In genomic region chr4:142856626-142857025, GRCm38 (mm10) we compare ENCODE assay signal across 10 mouse cellular contexts.
DNase-seq lines count a peak whose midpoint lies in the region; ATAC-seq and TF ChIP-seq lines count a peak whose summit lies in the region.
"Had no signal": no experiment of that assay in that cellular context is flagged by ENCODE, and none has a peak within 500 bp of the region (broad histone marks: within the 10 kb centered on the region; RNA-seq: fewer than 3 reads in every experiment).

No protein-coding gene starts in this region.

- DNase-seq in left cerebral cortex, adult 18-20 months (ENCODE audit: low spot score in 2 of 2): peak; percentile 2 to 6
- DNase-seq in left cerebral cortex, adult 2 months (ENCODE audit: extremely low spot score in 1 of 2, low spot score in 2 of 2): no peak
- DNase-seq in adrenal gland, postnatal 4 days (ENCODE audit: low spot score in 2 of 2): peak; percentile 6 to 14
- peak; percentile 53 to 91 for DNase-seq in cerebellum, postnatal 4 days (ENCODE audit: low spot score in 2 of 2)
- peak; percentile 52 for DNase-seq in kidney, postnatal 10 days
- DNase-seq in thymus, postnatal 14 days: no peak
- no peak for DNase-seq in embryo, embryonic 9.5 days (ENCODE audit: extremely low spot score)
- DNase-seq: liver, embryonic 13.5 days had no signal

- 56% methylated on average over 6 of the region's 6 CpGs for WGBS in stomach, embryonic 16.5 days

- TF ChIP-seq CTCF in left cerebral cortex, adult 2 months (IDR thresholded peaks at IDR 0.05): no peak

- no peaks in the 10 kb centered on the region for H3K36me3 ChIP-seq in stomach, embryonic 16.5 days (ENCODE audit: control insufficient read depth, insufficient read depth, low read length)
- H3K36me3 ChIP-seq: liver, embryonic 13.5 days had no signal

- no peaks in the 10 kb centered on the region for H3K27me3 ChIP-seq in stomach, embryonic 16.5 days (ENCODE audit: control insufficient read depth, insufficient read depth, low read length)
- H3K27me3 ChIP-seq: liver, embryonic 13.5 days; Patski had no signal

- peak; percentile 33; the same call in 1 of the 2 replicates for ATAC-seq in stomach, embryonic 16.5 days (ENCODE audit: insufficient read depth, low FRiP score)
- ATAC-seq: Patski had no signal

- no peak overlapping the region for H3K9ac ChIP-seq in stomach, embryonic 16.5 days (ENCODE audit: low read length)
- H3K9ac ChIP-seq: liver, embryonic 13.5 days had no signal

- no peaks in the 10 kb centered on the region for H3K4me1 ChIP-seq in stomach, embryonic 16.5 days (ENCODE audit: control insufficient read depth, insufficient read depth, low read length)
- H3K4me1 ChIP-seq: liver, embryonic 13.5 days had no signal

- H3K4me3 ChIP-seq in left cerebral cortex, adult 2 months: no peak overlapping the region
- H3K4me3 ChIP-seq in stomach, embryonic 16.5 days (replicated peaks; ENCODE audit: low read length): no peak overlapping the region
- H3K4me3 ChIP-seq: liver, embryonic 13.5 days had no signal

- no peak overlapping the region for H3K27ac ChIP-seq in left cerebral cortex, adult 2 months
- H3K27ac ChIP-seq in stomach, embryonic 16.5 days (ENCODE audit: low read length): no peak overlapping the region
- H3K27ac ChIP-seq: liver, embryonic 13.5 days had no signal

- intact Hi-C loops in left cerebral cortex, adult 2 months (cut with DNase I): no loop called here

- no peaks in the 10 kb centered on the region for H3K9me3 ChIP-seq in stomach, embryonic 16.5 days (replicated peaks; ENCODE audit: control insufficient read depth, low read length)
- H3K9me3 ChIP-seq: liver, embryonic 13.5 days had no signal

- no peak overlapping the region for H3K4me2 ChIP-seq in stomach, embryonic 16.5 days (ENCODE audit: low read depth, low read length)
- H3K4me2 ChIP-seq: liver, embryonic 13.5 days had no signal

Comparison
In these comparisons a context has a peak if more than half of its experiments do, and no peak if none do; other contexts are left out.
1. DNase-seq: peak in left cerebral cortex, adult 18-20 months (2 of 2), adrenal gland, postnatal 4 days (2 of 2), cerebellum, postnatal 4 days (2 of 2) and kidney, postnatal 10 days (single experiment); none in left cerebral cortex, adult 2 months (0 of 2), thymus, postnatal 14 days (single experiment) and embryo, embryonic 9.5 days (single experiment).